Mouse (Mus musculus): ENCODE data around the gene Aven.
A peak's percentile ranks its signal among the peaks of the same experiment; 100 is the strongest.
"Not testable (repeated sequence)": the region's sequence is repeated elsewhere in the genome, so short reads cannot be mapped to it uniquely, and the experiment has no call there.

Gene Aven

GRCm38 (mm10) chr2:112492856-112493538 is at the start of gene Aven:
Aven (plus strand) TSS chr2:112492964.
- peak; percentile 89 for DNase-seq

- no peak for DNase-seq
Measured at GRCm38 (mm10) chr2:112443491-112443890, 49.3 kb upstream of the Aven start.

GRCm38 (mm10) chr2:112445511-112445910 is 47.3 kb upstream of the Aven start:
- DNase-seq = no peak

GRCm38 (mm10) chr2:112448046-112448445 is 44.7 kb upstream of the Aven start:
- not testable (repeated sequence) for DNase-seq

- no peak for DNase-seq
Measured at GRCm38 (mm10) chr2:112448510-112449059, 44.2 kb upstream of the Aven start.

- DNase-seq = no peak
Measured at GRCm38 (mm10) chr2:112449597-112450296, 43.0 kb upstream of the Aven start.

- DNase-seq = not testable (repeated sequence)
Measured at GRCm38 (mm10) chr2:112452513-112452912, 40.3 kb upstream of the Aven start.

GRCm38 (mm10) chr2:112454125-112454861 is 38.5 kb upstream of the Aven start:
- no peak for DNase-seq

- DNase-seq = peak; percentile 97
Measured at GRCm38 (mm10) chr2:112454862-112455564, 37.8 kb upstream of the Aven start, which contains the start of gene Emc7. Emc7 (plus strand) TSS chr2:112454997.

GRCm38 (mm10) chr2:112460557-112460956 is 32.2 kb upstream of the Aven start:
- no peak for DNase-seq

GRCm38 (mm10) chr2:112469542-112469941 is 23.2 kb upstream of the Aven start:
- DNase-seq = no peak

- no peak for DNase-seq
Measured at GRCm38 (mm10) chr2:112470961-112471381, 21.8 kb upstream of the Aven start.

- DNase-seq = no peak
Measured at GRCm38 (mm10) chr2:112472076-112472475, 20.7 kb upstream of the Aven start.

- DNase-seq = no peak
Measured at GRCm38 (mm10) chr2:112474997-112475724, 17.6 kb upstream of the Aven start.

GRCm38 (mm10) chr2:112476554-112476953 is 16.2 kb upstream of the Aven start:
- DNase-seq = no peak

GRCm38 (mm10) chr2:112480669-112481068 is 12.1 kb upstream of the Aven start, which contains the start of gene Chrm5:
Chrm5 (minus strand) TSS chr2:112480769.
- DNase-seq = no peak

- no peak for DNase-seq
Measured at GRCm38 (mm10) chr2:112481564-112481963, 11.2 kb upstream of the Aven start.

GRCm38 (mm10) chr2:112482533-112483333 is 10.0 kb upstream of the Aven start:
- no peak for DNase-seq

GRCm38 (mm10) chr2:112483334-112483651 is 9.5 kb upstream of the Aven start:
- DNase-seq = no peak

GRCm38 (mm10) chr2:112484886-112485285 is 7.9 kb upstream of the Aven start:
- DNase-seq = no peak

Data from kidney, adult 18-20 months (tissue).